Mouse (Mus musculus) bone marrow, adult 2 months (tissue): ENCODE results near the gene Cyp39a1.

ENCODE experiments used
- CTCF ChIP-seq: fragments of 200-500 bp; IDR thresholded peaks from 2 replicates; pipeline ENCODE4 v1.5.1; 2011; ENCODE audit warnings: low read length, control low read depth; ENCODE audit not compliant: control insufficient read depth, insufficient read depth
- POLR2A ChIP-seq: fragments of 200-500 bp; IDR thresholded peaks from 2 replicates; pipeline ENCODE4 v1.6.1; 2011; ENCODE audit warnings: low read depth, mild to moderate bottlenecking, control low read depth, low read length, borderline replicate concordance; ENCODE audit not compliant: control insufficient read depth

DNA sequence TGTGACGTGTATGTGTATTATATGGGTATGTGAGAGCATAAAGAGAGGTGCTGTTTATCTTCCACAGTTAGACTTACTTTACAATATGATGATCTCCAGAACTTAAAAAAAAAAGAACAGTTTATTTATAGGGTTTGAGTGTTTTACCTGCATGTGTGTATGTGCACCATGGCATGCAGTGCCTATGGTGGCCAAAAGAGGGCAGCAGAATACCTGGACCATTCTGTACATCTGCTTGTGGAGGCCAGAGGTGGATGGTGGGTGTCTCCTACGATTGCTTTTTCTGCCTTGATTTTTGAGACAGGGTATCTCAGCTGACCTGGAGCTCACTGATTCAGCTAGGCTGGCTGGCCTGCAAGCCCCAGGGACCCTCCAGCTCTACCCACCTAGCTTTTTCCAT is 57.3 kb downstream of the Cyp39a1 start:
- TF ChIP-seq POLR2A (no peak), CTCF (no peak)
